Mouse (Mus musculus) lung, postnatal 0 days (tissue): Measurements from ENCODE around the gene Pmm2. TPM values are rescaled to one million over a fixed set of nuclear protein-coding genes. Genes with fewer than 3 reads are reported as not detected.

ENCODE experiments used
- ATAC-seq: fragments of 200-750 bp; cut with Nextera tagmentation; 2 replicates; pipeline ENCODE4 v1.8.0; 2017; ENCODE audit warnings: moderate library complexity
- DNase-seq: peaks from one replicate; pipeline ENCODE4 v3.0.0-alpha.2; 2016; ENCODE audit warnings: low spot score
- H3K27ac ChIP-seq: fragments of 300-500 bp; sonication (generic); 2 replicates; pipeline ENCODE4 v1.5.1; 2014; ENCODE audit warnings: antibody characterized with exemption, mild to moderate bottlenecking, low read length, mixed read lengths
- H3K27me3 ChIP-seq: fragments of 300-500 bp; sonication (generic); replicated peaks from 2 replicates; pipeline ENCODE4 v1.6.1; 2014; ENCODE audit warnings: low read length, mixed read lengths; ENCODE audit not compliant: insufficient read depth
- H3K36me3 ChIP-seq: fragments of 300-500 bp; sonication (generic); 2 replicates; pipeline ENCODE4 v1.6.1; 2014; ENCODE audit warnings: low read length, mixed read lengths; ENCODE audit not compliant: insufficient read depth
- H3K4me1 ChIP-seq: fragments of 300-500 bp; sonication (generic); 2 replicates; pipeline ENCODE4 v1.6.1; 2014; ENCODE audit warnings: antibody characterized with exemption, low read depth, low read length, mixed read lengths; ENCODE audit not compliant: insufficient read depth
- H3K4me2 ChIP-seq: fragments of 300-500 bp; sonication (generic); replicated peaks from 2 replicates; pipeline ENCODE4 v1.6.1; 2014; ENCODE audit warnings: low read depth, mild to moderate bottlenecking, low read length, moderate library complexity, mixed read lengths
- H3K4me3 ChIP-seq: fragments of 300-500 bp; sonication (generic); 2 replicates; pipeline ENCODE4 v1.5.1; 2014; ENCODE audit warnings: low read depth, low read length
- H3K9ac ChIP-seq: fragments of 300-500 bp; sonication (generic); replicated peaks from 2 replicates; pipeline ENCODE4 v1.6.1; 2014; ENCODE audit warnings: low read depth, mild to moderate bottlenecking
- H3K9me3 ChIP-seq: fragments of 300-500 bp; sonication (generic); 2 replicates; pipeline ENCODE4 v1.6.1; 2016; ENCODE audit warnings: low read length, mixed read lengths
- CTCF ChIP-seq: IDR thresholded peaks from 2 replicates; pipeline ENCODE4 v1.5.1; 2016; ENCODE audit warnings: antibody characterized with exemption, mild to moderate bottlenecking
- EP300 ChIP-seq: IDR thresholded peaks from 2 replicates; pipeline ENCODE4 v1.6.1; 2016; ENCODE audit warnings: antibody characterized with exemption, mild to moderate bottlenecking, control low read depth
- WGBS: fragments of 180-500 bp; shearing (Covaris S2); extraction: QIAGEN DNeasy Blood & Tissue Kit; methylation state at CpG from one replicate; pipeline ENCODE4 v1.1.7; 2014; 5-methylcytosine and 5-hydroxymethylcytosine counted together
- polyA plus RNA-seq: library from polyadenylated mRNA; unstranded; fragments of >200 nt; fragmentation: Nextera tagmentation; extraction: Ambion mirVana; gene quantifications from 2 replicates; pipeline ENCODE4 v1.2.1, GENCODE M21; 2015

Gene Pmm2
- polyA plus RNA-seq, 1 experiment from 2014 or later = 40.2 TPM

GRCm38 (mm10) chr16:8612214-8613005 is 25.1 kb upstream of the Pmm2 start:
- H3K4me3 ChIP-seq = no peak overlapping the region
- no peak overlapping the region for H3K4me2 ChIP-seq
- H3K4me1 ChIP-seq = no peaks in the 10 kb centered on the region
- no peaks in the 10 kb centered on the region for H3K9me3 ChIP-seq
- H3K27ac ChIP-seq = no peak overlapping the region
- DNase-seq = no peak
- WGBS = 85% methylated on average over 8 of the region's 8 CpGs
- no peak overlapping the region for H3K9ac ChIP-seq
- no peak for ATAC-seq
- no peaks in the 10 kb centered on the region for H3K27me3 ChIP-seq
- TF ChIP-seq EP300 (no peak), CTCF (no peak)
- H3K36me3 ChIP-seq = no peaks in the 10 kb centered on the region

GRCm38 (mm10) chr16:8613039-8613438 is 24.4 kb upstream of the Pmm2 start:
- no peak for TF ChIP-seq CTCF
- no peak for TF ChIP-seq EP300
- no peak overlapping the region for H3K9ac ChIP-seq
- no peak for ATAC-seq
- no peaks in the 10 kb centered on the region for H3K27me3 ChIP-seq
- H3K4me2 ChIP-seq = no peak overlapping the region
- H3K27ac ChIP-seq = no peak overlapping the region
- no peaks in the 10 kb centered on the region for H3K4me1 ChIP-seq
- H3K36me3 ChIP-seq = no peaks in the 10 kb centered on the region
- 79% methylated on average over 4 of the region's 4 CpGs for WGBS
- H3K4me3 ChIP-seq = no peak overlapping the region
- H3K9me3 ChIP-seq = no peaks in the 10 kb centered on the region
- no peak for DNase-seq

GRCm38 (mm10) chr16:8613447-8613846 is 24.0 kb upstream of the Pmm2 start:
- Histone ChIP-seq H3K4me3 (no peak overlapping the region), H3K9me3 (no peaks in the 10 kb centered on the region), H3K4me2 (no peak overlapping the region), H3K27me3 (no peaks in the 10 kb centered on the region), H3K27ac (no peak overlapping the region), H3K9ac (no peak overlapping the region), H3K4me1 (no peaks in the 10 kb centered on the region), H3K36me3 (no peaks in the 10 kb centered on the region)
- TF ChIP-seq CTCF (no peak), EP300 (no peak)
- ATAC-seq (no peak), DNase-seq (no peak)
- 66% methylated on average over 3 of the region's 3 CpGs for WGBS

- Histone ChIP-seq H3K36me3 (no peaks in the 10 kb centered on the region), H3K4me1 (no peaks in the 10 kb centered on the region), H3K4me3 (no peak overlapping the region), H3K27ac (0 out of 2 replicates have a peak overlapping the region, but pooled peaks have one; percentile 27), H3K9me3 (no peaks in the 10 kb centered on the region), H3K4me2 (no peak overlapping the region), H3K27me3 (no peaks in the 10 kb centered on the region), H3K9ac (no peak overlapping the region)
- TF ChIP-seq EP300 = no peak
- no peak for TF ChIP-seq CTCF
- DNase-seq (peak; percentile 23), ATAC-seq (peak; percentile 50)
- WGBS = 13% methylated on average over 10 of the region's 10 CpGs
These were observed 17.7 kb upstream of the Pmm2 start for GRCm38 (mm10) chr16:8619659-8620314.

- Histone ChIP-seq H3K9me3 (no peaks in the 10 kb centered on the region), H3K27ac (0 out of 2 replicates have a peak overlapping the region, but pooled peaks have one; percentile 27), H3K4me2 (no peak overlapping the region), H3K27me3 (no peaks in the 10 kb centered on the region), H3K9ac (no peak overlapping the region), H3K4me3 (no peak overlapping the region), H3K36me3 (no peaks in the 10 kb centered on the region), H3K4me1 (no peaks in the 10 kb centered on the region)
- peak; percentile 60 for ATAC-seq
- peak; percentile 60 for DNase-seq
- TF ChIP-seq CTCF = no peak
- peak; percentile 52; the same call in 1 of the 2 replicates for TF ChIP-seq EP300
- WGBS = 47% methylated on average over 16 of the region's 16 CpGs
These were observed 17.0 kb upstream of the Pmm2 start for GRCm38 (mm10) chr16:8620315-8621115.

- Histone ChIP-seq H3K27me3 (no peaks in the 10 kb centered on the region), H3K9ac (no peak overlapping the region), H3K4me3 (no peak overlapping the region), H3K9me3 (no peaks in the 10 kb centered on the region), H3K27ac (no peak overlapping the region), H3K36me3 (no peaks in the 10 kb centered on the region), H3K4me1 (no peaks in the 10 kb centered on the region), H3K4me2 (no peak overlapping the region)
- ATAC-seq = no peak
- DNase-seq = no peak
- 89% methylated on average over 2 of the region's 2 CpGs for whole genome bisulfite sequencing
- TF ChIP-seq EP300 = no peak
- TF ChIP-seq CTCF = no peak
These were observed 7.1 kb upstream of the Pmm2 start for GRCm38 (mm10) chr16:8630419-8630818.
